Mouse (Mus musculus) cortical plate, adult 2 months (tissue): ENCODE measurements around the gene Syne1. TPM values are rescaled to one million over a fixed set of nuclear protein-coding genes. Genes with fewer than 3 reads are reported as not detected.

Experiments used
- H3K27ac ChIP-seq: fragments of 200-500 bp; 2 replicates; pipeline ENCODE4 v1.5.1; 2012; ENCODE audit warnings: low read length, control low read depth, inconsistent platforms; ENCODE audit not compliant: insufficient read depth
- H3K4me1 ChIP-seq: fragments of 200-500 bp; 2 replicates; pipeline ENCODE4 v1.6.1; 2011; ENCODE audit warnings: low read length; ENCODE audit not compliant: control insufficient read depth, insufficient read depth
- H3K4me3 ChIP-seq: fragments of 200-500 bp; 2 replicates; pipeline ENCODE4 v1.5.1; 2011; ENCODE audit warnings: mild to moderate bottlenecking, low read length, control low read depth; ENCODE audit not compliant: insufficient read depth
- CTCF ChIP-seq: fragments of 200-500 bp; IDR thresholded peaks from 2 replicates; pipeline ENCODE4 v1.5.1; 2011; ENCODE audit warnings: mild to moderate bottlenecking, control low read depth, low read length; ENCODE audit not compliant: insufficient read depth; ENCODE audit errors: extremely low read depth
- POLR2A ChIP-seq: fragments of 200-500 bp; IDR thresholded peaks from 2 replicates; pipeline ENCODE4 v1.6.1; 2011; ENCODE audit warnings: mild to moderate bottlenecking, low read length, control low read depth; ENCODE audit not compliant: insufficient read depth; ENCODE audit errors: extremely low read depth
- polyA plus RNA-seq: library from polyadenylated mRNA; depleted of rRNA; stranded (reverse); fragments of >200 nt; gene quantifications from 2 replicates; pipeline ENCODE4 v1.2.3, GENCODE M21; 2012

The Syne1 gene
- polyA plus RNA-seq, 1 experiment, result 165 TPM

DNA sequence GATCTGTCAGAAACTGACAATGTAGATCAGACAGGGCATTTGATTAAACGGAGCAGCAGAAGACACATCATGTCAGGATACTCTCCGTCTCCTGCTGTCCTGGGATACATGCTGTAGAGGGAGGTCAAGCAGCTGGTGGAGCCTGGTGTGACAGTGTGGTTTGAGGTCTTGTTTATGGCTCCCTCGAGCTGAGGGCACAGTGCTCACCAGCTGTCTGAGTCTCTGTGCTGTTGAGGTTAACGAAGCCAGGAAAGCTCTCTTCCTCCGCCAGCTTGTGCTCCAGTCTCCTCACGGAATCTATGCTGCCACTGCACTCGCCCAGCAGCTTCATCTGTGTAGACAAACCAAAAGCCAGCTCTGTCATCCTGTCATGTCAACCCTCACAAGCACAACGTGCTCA is 510.0 kb downstream of the Syne1 start:
- TF ChIP-seq CTCF, result no peak
- no peak for TF ChIP-seq POLR2A

DNA sequence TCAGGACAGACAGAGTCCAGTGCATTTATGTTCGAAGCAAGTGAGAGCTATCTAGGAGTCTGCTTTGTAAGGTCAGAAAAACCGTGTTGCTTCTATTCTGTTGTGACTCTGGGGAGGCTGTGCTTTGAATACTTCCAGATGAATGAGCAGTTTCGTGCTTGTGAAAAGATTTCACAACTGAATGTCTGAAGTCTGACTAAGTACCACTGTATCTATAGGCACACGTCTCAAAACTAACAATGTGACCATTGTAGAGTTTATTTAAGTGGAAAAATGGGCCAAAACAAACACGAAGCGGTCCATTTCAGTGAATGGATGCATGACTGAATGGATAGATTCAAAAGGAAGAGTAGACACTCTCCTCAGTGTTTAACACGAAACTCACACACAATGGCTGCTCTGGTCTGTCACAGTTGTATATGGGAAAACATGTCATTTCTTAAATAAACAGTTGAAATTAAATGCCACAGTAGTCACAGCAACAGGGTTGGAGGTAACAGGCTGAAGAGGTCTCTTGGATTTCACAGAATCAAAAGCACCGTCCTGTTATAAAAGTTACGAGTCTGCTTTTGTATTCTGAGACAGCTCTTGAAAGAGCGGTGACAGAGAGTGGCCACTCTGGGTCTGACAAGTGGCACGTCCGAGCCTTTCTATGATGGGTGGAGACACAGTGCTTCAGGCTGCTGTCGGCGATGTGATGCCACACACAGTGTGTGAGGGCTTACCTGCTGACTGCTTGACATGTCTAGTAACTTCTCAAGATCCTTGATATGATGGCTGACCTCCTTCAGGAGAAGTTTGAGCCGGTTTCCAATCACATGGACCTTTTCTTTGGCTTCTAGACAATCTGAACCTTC is 518.9 kb downstream of the Syne1 start:
- Histone ChIP-seq H3K27ac (no peak overlapping the region), H3K4me1 (no peaks in the 10 kb centered on the region), H3K4me3 (no peak overlapping the region)
- TF ChIP-seq CTCF (no peak), POLR2A (no peak)

More for the DNA sequence above, 510.0 kb downstream of the Syne1 start:
- Histone ChIP-seq H3K4me3 (no peak overlapping the region), H3K4me1 (no peaks in the 10 kb centered on the region), H3K27ac (no peak overlapping the region)

DNA sequence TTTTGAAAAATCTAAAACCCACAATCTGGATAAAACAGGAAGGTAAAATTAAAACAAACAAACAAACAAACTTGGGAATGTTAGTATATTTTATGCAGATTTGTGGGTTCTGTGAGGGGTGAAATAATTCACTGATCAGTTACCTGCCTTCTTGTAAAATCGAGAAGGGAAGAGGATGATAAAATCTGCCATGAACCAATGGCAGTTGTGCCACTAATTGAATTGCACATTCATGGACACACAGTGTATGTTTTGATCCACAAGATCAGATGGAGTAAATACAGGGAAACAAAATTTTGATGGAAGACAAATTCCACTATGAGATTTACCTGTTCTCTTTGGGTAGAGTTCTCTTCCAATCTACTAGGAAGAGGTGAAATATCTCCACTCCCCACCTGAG is 521.4 kb downstream of the Syne1 start:
- no peaks in the 10 kb centered on the region for H3K4me1 ChIP-seq
- H3K27ac ChIP-seq, result no peak overlapping the region
- H3K4me3 ChIP-seq, result no peak overlapping the region
- no peak for TF ChIP-seq POLR2A
- no peak for TF ChIP-seq CTCF

DNA sequence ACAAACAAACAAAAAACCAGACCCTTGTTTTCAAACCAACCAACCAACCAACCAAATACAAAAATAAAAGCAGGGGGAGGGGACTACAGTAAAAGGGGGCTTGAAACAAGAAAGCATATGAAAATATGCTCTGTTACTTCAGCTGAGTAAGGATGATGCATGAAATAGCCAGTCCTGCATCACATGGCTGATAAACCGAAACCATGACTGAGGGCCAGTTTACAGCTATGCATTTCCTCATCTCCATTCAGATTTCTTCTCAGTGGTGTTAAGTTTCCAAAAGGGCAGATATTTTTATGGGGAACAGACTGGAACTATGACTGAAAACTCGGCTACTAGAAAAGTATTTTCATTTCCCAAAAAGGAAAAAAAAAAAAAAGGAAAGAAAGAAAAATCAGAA is 522.1 kb downstream of the Syne1 start:
- H3K27ac ChIP-seq, result no peak overlapping the region
- H3K4me1 ChIP-seq, result no peaks in the 10 kb centered on the region
- TF ChIP-seq CTCF, result no peak
- no peak for TF ChIP-seq POLR2A
- no peak overlapping the region for H3K4me3 ChIP-seq

DNA sequence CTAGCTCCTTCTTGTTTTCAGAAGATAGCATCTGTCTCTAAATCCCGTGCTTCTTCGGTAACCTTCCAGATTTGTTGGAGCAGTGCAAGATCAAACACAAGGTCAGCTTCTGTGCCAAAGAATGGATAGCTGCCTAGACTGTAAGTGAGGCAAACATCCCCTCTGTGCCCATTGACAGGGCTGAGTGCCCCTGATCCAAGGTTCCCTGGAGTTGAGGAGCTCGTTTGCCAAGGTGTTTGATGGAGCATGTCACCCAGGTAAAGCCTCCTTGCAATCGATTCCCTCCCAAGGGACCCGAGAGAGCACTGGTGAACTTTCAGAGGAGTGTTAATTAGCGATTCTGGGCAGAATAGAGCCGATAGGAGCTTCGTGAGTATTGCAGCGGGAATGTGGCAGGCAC is 523.0 kb downstream of the Syne1 start:
- no peak for TF ChIP-seq CTCF
- Histone ChIP-seq H3K4me3 (no peak overlapping the region), H3K27ac (no peak overlapping the region), H3K4me1 (no peaks in the 10 kb centered on the region)

DNA sequence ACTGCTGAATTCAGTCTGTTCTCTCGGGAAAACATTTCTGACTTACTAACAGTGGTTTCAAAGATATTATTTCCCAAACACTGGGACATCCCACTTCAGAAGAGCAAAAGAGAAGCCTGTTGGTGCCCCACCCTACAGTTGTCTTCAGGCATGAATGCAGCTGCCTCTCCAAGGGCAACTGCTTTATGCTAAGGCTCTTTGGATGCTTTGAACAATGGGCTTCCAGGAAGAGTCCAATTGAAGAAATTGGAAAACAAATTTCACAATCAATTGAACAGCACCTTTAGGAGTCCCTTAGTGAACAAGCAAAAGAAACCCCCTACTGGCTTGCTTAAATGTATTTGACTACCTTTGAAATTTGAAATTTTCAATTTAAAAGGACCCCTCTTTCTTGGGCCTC is 524.1 kb downstream of the Syne1 start:
- TF ChIP-seq POLR2A, result no peak
- no peak for TF ChIP-seq CTCF
- Histone ChIP-seq H3K4me1 (no peaks in the 10 kb centered on the region), H3K4me3 (no peak overlapping the region), H3K27ac (no peak overlapping the region)

DNA sequence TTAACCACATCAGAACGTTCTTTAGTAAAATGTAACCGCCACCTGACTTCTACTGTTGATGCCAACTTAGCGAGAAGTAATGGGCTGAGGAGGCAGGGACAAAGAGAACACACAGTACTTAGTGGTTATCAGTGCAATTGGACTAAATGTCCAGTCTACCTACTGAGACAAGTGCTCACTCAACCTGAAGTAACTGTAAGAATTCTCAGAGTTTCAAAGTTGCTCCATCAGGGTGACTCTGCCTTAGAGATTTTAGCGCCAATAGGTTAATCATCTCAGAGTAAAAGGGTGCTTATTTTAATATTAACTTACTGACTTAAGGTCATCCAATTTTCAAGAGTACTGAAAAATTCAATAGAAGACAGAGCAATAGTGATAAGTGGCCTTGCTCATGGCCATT is 525.4 kb downstream of the Syne1 start:
- no peak overlapping the region for H3K27ac ChIP-seq
- no peak overlapping the region for H3K4me3 ChIP-seq
- TF ChIP-seq CTCF (no peak), POLR2A (no peak)
- no peaks in the 10 kb centered on the region for H3K4me1 ChIP-seq

DNA sequence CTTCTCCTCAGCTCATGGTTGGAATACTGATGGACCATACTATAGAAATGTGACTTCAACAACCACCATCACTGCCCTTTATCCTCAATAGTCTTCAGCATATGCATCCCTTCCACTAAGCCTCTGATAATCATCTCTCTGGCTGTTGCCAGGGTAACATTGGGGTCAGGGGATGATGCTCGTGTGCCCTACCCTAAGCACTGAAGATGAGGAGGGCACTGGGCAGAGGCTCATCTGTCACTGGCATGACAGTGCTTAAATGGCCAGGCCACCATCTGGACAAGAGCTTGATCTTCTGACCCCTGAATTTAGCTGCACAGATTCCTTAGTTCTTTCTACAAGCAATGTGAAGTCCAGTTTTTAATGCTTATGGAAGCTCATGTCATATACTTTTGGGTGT is 534.1 kb downstream of the Syne1 start:
- Histone ChIP-seq H3K4me3 (no peak overlapping the region), H3K4me1 (no peaks in the 10 kb centered on the region), H3K27ac (no peak overlapping the region)
- no peak for TF ChIP-seq CTCF
- no peak for TF ChIP-seq POLR2A

DNA sequence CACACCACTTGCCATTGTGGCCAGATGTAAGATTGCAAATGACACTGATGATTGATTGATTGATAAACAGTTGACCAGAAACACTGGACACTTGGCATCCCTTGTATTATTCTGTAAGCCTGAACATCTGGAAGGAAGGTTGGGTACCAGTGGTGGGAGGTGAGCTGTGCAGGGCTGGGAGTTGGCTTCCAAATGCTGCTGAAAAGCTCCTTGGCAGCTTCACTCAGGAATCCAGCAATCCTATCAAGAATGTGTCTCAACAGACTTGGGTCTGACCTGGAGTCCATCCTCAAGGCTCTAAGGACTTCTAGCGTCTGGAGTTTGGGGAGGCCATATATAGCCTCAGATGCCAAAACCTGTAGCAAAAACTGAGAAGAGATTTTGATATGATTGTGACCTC is 536.3 kb downstream of the Syne1 start:
- no peak for TF ChIP-seq POLR2A
- no peak for TF ChIP-seq CTCF
- Histone ChIP-seq H3K4me3 (no peak overlapping the region), H3K27ac (no peak overlapping the region), H3K4me1 (no peaks in the 10 kb centered on the region)

DNA sequence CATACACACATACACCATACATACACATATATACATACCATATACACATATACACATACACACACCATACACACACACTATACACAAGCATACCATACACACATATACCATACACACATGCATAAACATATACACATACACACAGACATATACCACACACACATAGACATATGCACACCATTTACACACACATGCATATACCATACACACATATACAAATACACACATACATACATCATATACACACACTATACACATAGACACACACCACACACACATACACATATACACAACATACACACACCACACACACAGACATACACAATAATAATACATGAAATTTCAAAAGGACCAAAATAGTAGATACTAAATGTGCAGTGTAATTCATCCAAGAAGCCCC is 539.3 kb downstream of the Syne1 start:
- Histone ChIP-seq H3K27ac (no peak overlapping the region), H3K4me3 (no peak overlapping the region), H3K4me1 (no peaks in the 10 kb centered on the region)
- TF ChIP-seq POLR2A, result no peak

DNA sequence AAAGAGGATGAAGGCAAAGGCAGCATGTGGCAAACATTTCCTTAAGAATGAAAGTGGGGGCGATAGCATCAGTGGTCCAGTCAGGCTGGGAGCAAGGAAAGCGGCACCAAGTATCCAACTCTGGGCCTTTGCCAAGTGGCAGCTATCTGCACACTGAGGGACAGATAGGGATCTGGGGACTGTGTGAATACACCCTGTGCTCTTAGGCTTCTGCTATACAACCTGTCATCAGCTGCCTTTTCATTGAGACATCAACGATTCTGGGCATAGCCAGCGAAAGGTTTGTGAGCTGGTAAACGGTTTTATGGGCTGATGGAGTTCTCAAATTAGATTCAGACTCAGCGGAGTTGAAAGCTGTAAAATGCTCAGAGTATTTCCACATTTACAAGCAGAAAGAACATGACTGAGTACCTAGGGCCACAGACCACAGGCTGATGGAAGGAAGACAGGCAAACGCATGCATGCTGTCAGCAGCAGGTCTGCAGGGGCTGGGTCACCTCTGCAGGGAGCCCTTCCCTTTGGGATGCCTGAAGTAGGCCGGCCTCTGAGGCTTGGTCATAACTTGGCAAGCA is 542.4 kb downstream of the Syne1 start:
- TF ChIP-seq CTCF (no peak), POLR2A (no peak)
- Histone ChIP-seq H3K27ac (no peak overlapping the region), H3K4me1 (no peaks in the 10 kb centered on the region), H3K4me3 (no peak overlapping the region)
